Mouse (Mus musculus): ENCODE measurements at regions not wholly inside any gene's neighbourhood (a gene's known extent, or its start where the extent isn't known, plus 50 kb on each side); places are given as distances from the start of the nearest gene placed in this dataset.
"Not testable (repeated sequence)": the region's sequence is repeated elsewhere in the genome, so short reads cannot be mapped to it uniquely, and the experiment has no call there.

DNA sequence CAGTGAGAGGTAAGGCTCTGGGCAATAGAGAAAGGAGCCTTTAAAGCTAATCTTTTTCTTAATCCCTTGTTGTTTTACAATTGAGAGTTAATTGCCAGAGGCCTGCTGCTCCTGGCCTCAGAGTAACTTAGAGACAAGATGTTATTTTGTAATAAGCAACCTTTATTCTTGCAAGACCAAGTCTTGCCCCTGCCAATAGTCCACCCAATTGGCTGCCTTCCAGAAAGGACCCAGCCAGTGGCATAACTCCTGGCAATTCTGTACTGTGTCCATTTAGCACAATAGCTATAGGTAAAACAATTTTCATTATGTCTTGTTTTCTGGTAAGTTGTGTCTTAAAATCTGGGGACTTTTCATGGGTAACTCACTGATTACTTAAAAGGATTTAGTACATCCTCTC is 411.9 kb upstream of the Ccdc54 start:
- no peaks in the 10 kb centered on the region for H3K4me1 ChIP-seq
- H3K36me3 ChIP-seq = no peaks in the 10 kb centered on the region
- no peaks in the 10 kb centered on the region for H3K9me3 ChIP-seq
- no peak overlapping the region for H3K9ac ChIP-seq
- no peaks in the 10 kb centered on the region for H3K27me3 ChIP-seq
- no peak overlapping the region for H3K4me3 ChIP-seq
- no peak for ATAC-seq (ENCODE audit: insufficient number of reproducible peaks, insufficient read depth, low FRiP score, low TSS enrichment)
- H3K27ac ChIP-seq = no peak overlapping the region
- H3K4me2 ChIP-seq (replicated peaks) = no peak overlapping the region

DNA sequence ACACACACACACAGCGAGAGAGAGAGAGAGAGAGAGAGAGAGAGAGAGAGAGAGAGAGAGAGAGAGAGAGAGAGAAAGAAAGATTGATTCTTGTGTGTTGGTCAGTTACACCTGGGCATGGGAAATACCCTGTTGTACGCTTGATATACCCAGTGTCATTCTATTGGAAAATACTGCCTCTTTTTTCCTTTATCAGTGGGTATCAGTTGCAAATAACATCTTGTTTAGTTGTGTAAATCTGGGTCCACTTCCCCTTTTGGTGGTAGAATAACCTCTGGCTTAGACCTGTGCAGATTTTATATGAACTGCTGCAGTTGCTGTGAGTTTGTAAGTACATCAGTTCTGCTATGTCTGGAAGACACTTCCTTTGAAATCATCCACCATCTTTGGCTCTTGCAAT is 373.4 kb upstream of the Ccdc54 start:
- Histone ChIP-seq H3K9me3 (no peaks in the 10 kb centered on the region), H3K4me1 (no peaks in the 10 kb centered on the region), H3K9ac (no peak overlapping the region), H3K27ac (no peak overlapping the region), H3K27me3 (no peaks in the 10 kb centered on the region), H3K4me3 (no peak overlapping the region), H3K36me3 (no peaks in the 10 kb centered on the region), H3K4me2 (replicated peaks) (no peak overlapping the region)
- WGBS = 66% methylated on average over 2 of the region's 2 CpGs
- ATAC-seq (ENCODE audit: insufficient number of reproducible peaks, insufficient read depth, low FRiP score, low TSS enrichment) = no peak

- Histone ChIP-seq H3K4me2 (replicated peaks) (no peak overlapping the region), H3K27me3 (no peaks in the 10 kb centered on the region), H3K4me1 (no peaks in the 10 kb centered on the region), H3K4me3 (no peak overlapping the region), H3K9me3 (no peaks in the 10 kb centered on the region), H3K36me3 (no peaks in the 10 kb centered on the region), H3K9ac (no peak overlapping the region), H3K27ac (no peak overlapping the region)
- no peak for ATAC-seq (ENCODE audit: insufficient number of reproducible peaks, insufficient read depth, low FRiP score, low TSS enrichment)
- 77% methylated on average over 4 of the region's 4 CpGs for WGBS
These were observed 353.1 kb upstream of the Ccdc54 start for GRCm38 (mm10) chr16:50944091-50944490.

DNA sequence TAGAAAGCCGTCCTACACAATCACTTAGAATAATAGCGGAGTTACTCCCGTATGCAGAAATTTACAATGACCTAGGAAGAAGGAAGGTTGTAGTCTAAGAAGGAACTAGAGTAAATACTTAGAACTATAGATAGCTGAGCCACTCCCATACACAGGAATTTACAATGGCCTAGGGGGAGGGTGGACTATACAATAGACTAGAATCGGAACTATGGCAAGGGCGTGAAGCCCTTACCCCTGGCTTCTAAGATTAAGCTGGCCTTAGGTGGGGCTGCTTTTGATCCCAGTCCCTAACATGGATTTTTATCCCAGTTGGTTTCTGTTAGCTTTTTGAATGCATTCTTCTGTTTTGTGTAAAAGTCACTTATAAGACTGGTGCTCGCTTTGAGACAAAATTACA is 352.6 kb upstream of the Ccdc54 start:
- H3K4me1 ChIP-seq = not testable (repeated sequence)

GRCm38 (mm10) chr16:50942291-50942690 is 351.3 kb upstream of the Ccdc54 start:
- Histone ChIP-seq H3K9me3 (no peaks in the 10 kb centered on the region), H3K27me3 (no peaks in the 10 kb centered on the region), H3K4me3 (no peak overlapping the region), H3K36me3 (no peaks in the 10 kb centered on the region), H3K4me2 (replicated peaks) (no peak overlapping the region), H3K27ac (no peak overlapping the region), H3K4me1 (no peaks in the 10 kb centered on the region), H3K9ac (no peak overlapping the region)
- ATAC-seq (ENCODE audit: insufficient number of reproducible peaks, insufficient read depth, low FRiP score, low TSS enrichment) = no peak

More for the DNA sequence above, 352.6 kb upstream of the Ccdc54 start:
- not testable (repeated sequence) for H3K4me2 ChIP-seq (replicated peaks); H3K27me3 ChIP-seq; H3K27ac ChIP-seq; H3K9me3 ChIP-seq; ATAC-seq (ENCODE audit: insufficient number of reproducible peaks, insufficient read depth, low FRiP score, low TSS enrichment); H3K36me3 ChIP-seq; H3K9ac ChIP-seq; H3K4me3 ChIP-seq
- WGBS = 95% methylated on average over 6 of the region's 6 CpGs

DNA sequence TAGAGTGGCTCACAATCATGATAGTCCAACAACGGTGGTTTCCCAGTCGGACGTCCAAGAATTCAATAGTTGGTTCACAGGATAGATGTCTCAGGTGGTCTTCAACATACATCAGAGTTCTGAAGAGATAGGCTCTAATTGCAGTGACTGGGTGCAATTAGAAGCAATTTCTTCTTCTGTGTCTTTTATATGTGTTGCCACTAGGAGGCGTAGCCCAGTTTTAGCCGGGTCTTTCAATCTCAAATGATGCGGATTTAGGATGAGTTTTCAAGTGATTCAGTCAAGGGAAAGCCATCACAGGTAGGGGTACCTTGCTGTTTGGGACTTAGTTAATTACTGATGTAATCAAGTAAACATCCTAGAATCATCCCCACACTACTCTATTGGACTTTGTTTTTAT is 348.4 kb upstream of the Ccdc54 start:
- H3K4me2 ChIP-seq (replicated peaks) = no peak overlapping the region
- H3K36me3 ChIP-seq = no peaks in the 10 kb centered on the region
- ATAC-seq (ENCODE audit: insufficient number of reproducible peaks, insufficient read depth, low FRiP score, low TSS enrichment) = no peak
- no peak overlapping the region for H3K9ac ChIP-seq
- no peaks in the 10 kb centered on the region for H3K27me3 ChIP-seq
- H3K27ac ChIP-seq = no peak overlapping the region
- H3K9me3 ChIP-seq = no peaks in the 10 kb centered on the region
- no peak overlapping the region for H3K4me3 ChIP-seq
- H3K4me1 ChIP-seq = no peaks in the 10 kb centered on the region
- WGBS = 27% methylated on average over 6 of the region's 6 CpGs

DNA sequence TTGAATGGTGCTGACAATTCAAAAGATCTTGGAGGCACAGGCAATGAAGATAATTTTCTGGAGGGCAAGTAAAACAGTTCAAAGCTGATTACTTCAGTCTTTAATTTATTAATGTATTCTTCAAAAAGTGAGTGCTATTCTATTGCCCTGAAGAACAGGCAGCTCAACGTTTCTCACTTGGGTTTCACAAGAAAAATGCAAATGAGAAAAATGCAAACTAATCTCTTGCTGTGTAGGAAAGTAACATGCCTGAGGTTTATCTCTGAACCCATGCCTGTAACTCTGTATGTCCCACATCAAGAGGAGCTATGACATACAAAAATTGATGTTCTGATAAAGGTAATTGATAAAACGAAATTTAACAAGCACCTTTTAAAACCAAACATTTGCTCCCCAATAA is 316.8 kb upstream of the Ccdc54 start:
- H3K9me3 ChIP-seq = no peaks in the 10 kb centered on the region
- no peak overlapping the region for H3K9ac ChIP-seq
- ATAC-seq (ENCODE audit: insufficient number of reproducible peaks, insufficient read depth, low FRiP score, low TSS enrichment) = no peak
- H3K4me2 ChIP-seq (replicated peaks) = no peak overlapping the region
- H3K36me3 ChIP-seq = no peaks in the 10 kb centered on the region
- no peak overlapping the region for H3K4me3 ChIP-seq
- H3K27me3 ChIP-seq = no peaks in the 10 kb centered on the region
- no peak overlapping the region for H3K27ac ChIP-seq
- no peaks in the 10 kb centered on the region for H3K4me1 ChIP-seq
- 41% methylated on average over 2 of the region's 2 CpGs for WGBS

DNA sequence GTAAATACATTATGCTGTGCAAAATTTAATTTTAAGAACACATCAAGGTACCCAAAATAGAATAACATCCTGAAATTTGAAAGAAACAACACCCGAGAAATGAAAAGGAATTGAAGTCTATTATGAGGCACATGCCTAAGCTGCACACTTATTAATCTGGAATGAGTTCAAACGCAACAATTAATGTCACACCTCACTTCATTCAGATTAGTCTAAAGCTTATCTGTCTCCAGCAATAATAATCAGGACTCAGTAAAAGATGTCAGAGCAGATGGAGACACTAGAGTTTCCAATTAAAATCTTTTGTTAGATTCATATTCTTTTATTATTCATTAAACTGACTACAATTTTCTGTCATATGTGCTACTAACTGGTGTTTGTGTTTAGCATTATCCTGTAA is 308.2 kb upstream of the Ccdc54 start:
- Histone ChIP-seq H3K27me3 (no peaks in the 10 kb centered on the region), H3K4me3 (no peak overlapping the region), H3K4me2 (replicated peaks) (no peak overlapping the region), H3K27ac (no peak overlapping the region), H3K9ac (no peak overlapping the region), H3K36me3 (no peaks in the 10 kb centered on the region), H3K4me1 (no peaks in the 10 kb centered on the region), H3K9me3 (no peaks in the 10 kb centered on the region)
- WGBS = 89% methylated on average over 2 of the region's 2 CpGs
- ATAC-seq (ENCODE audit: insufficient number of reproducible peaks, insufficient read depth, low FRiP score, low TSS enrichment) = no peak

GRCm38 (mm10) chr16:50877926-50878325 is 287.0 kb upstream of the Ccdc54 start:
- no peaks in the 10 kb centered on the region for H3K36me3 ChIP-seq
- no peak overlapping the region for H3K9ac ChIP-seq
- no peaks in the 10 kb centered on the region for H3K9me3 ChIP-seq
- ATAC-seq (ENCODE audit: insufficient number of reproducible peaks, insufficient read depth, low FRiP score, low TSS enrichment) = no peak
- no peaks in the 10 kb centered on the region for H3K4me1 ChIP-seq
- H3K4me3 ChIP-seq = no peak overlapping the region
- H3K27ac ChIP-seq = no peak overlapping the region
- WGBS = 60% methylated on average over 3 of the region's 3 CpGs
- no peak overlapping the region for H3K4me2 ChIP-seq (replicated peaks)
- no peaks in the 10 kb centered on the region for H3K27me3 ChIP-seq

DNA sequence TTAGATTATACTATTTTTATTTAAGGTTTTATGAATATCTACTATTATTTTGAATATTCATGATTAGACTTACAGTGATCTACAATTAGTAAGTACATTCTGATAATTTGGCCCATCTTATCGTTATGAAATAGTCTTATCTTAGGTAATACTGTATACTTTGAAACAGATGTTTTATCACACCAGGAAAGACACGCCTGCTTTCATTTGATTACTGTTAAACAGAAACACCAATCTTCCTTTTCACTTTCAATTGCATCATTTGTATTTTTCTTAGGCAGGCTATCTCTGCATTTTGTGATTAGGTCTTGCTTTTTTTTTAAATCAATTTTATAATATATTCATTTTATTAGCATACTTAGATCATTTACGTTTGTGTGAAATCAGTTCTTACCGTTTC is 280.4 kb upstream of the Ccdc54 start:
- WGBS = 81% methylated on average over 4 of the region's 4 CpGs
- Histone ChIP-seq H3K27ac (no peak overlapping the region), H3K4me3 (no peak overlapping the region), H3K36me3 (no peaks in the 10 kb centered on the region), H3K9me3 (no peaks in the 10 kb centered on the region), H3K9ac (no peak overlapping the region), H3K4me1 (no peaks in the 10 kb centered on the region), H3K27me3 (no peaks in the 10 kb centered on the region), H3K4me2 (replicated peaks) (no peak overlapping the region)
- ATAC-seq (ENCODE audit: insufficient number of reproducible peaks, insufficient read depth, low FRiP score, low TSS enrichment) = no peak

GRCm38 (mm10) chr16:50863565-50863964 is 272.6 kb upstream of the Ccdc54 start:
- Histone ChIP-seq H3K27ac (no peak overlapping the region), H3K9ac (no peak overlapping the region), H3K4me3 (no peak overlapping the region), H3K36me3 (no peaks in the 10 kb centered on the region), H3K4me2 (replicated peaks) (no peak overlapping the region), H3K4me1 (no peaks in the 10 kb centered on the region), H3K9me3 (no peaks in the 10 kb centered on the region), H3K27me3 (no peaks in the 10 kb centered on the region)
- 65% methylated on average over 5 of the region's 5 CpGs for WGBS
- ATAC-seq (ENCODE audit: insufficient number of reproducible peaks, insufficient read depth, low FRiP score, low TSS enrichment) = no peak

- Histone ChIP-seq H3K27ac (no peak overlapping the region), H3K4me2 (replicated peaks) (no peak overlapping the region), H3K36me3 (no peaks in the 10 kb centered on the region), H3K27me3 (no peaks in the 10 kb centered on the region), H3K4me1 (no peaks in the 10 kb centered on the region), H3K9ac (no peak overlapping the region), H3K4me3 (no peak overlapping the region), H3K9me3 (no peaks in the 10 kb centered on the region)
- no peak for ATAC-seq (ENCODE audit: insufficient number of reproducible peaks, insufficient read depth, low FRiP score, low TSS enrichment)
- WGBS = 95% methylated on average over 1 of the region's 1 CpGs
These were observed 268.6 kb upstream of the Ccdc54 start for GRCm38 (mm10) chr16:50859513-50859912.

DNA sequence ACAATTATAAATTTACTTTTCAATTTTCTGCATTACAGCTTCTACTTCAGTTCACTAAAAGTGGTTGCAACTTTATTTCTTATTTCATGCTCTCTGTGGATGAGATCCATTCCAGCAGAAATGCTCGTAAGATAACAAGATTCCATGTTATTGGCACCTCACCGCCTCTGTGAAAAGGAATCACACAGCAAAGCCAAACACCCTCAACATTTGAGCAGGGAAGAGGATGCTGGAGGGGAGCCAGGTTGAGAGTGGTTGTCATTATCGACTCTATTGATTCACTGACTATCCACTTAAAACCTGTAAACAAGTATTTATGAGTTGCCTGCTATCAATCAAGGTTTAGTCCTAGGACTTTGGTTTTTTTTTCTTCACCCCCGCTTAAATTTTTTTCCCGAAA is 261.1 kb upstream of the Ccdc54 start:
- 88% methylated on average over 5 of the region's 5 CpGs for WGBS
- no peak overlapping the region for H3K27ac ChIP-seq
- H3K4me2 ChIP-seq (replicated peaks) = no peak overlapping the region
- H3K4me1 ChIP-seq = no peaks in the 10 kb centered on the region
- H3K4me3 ChIP-seq = no peak overlapping the region
- no peak for ATAC-seq (ENCODE audit: insufficient number of reproducible peaks, insufficient read depth, low FRiP score, low TSS enrichment)
- H3K36me3 ChIP-seq = no peaks in the 10 kb centered on the region
- no peaks in the 10 kb centered on the region for H3K27me3 ChIP-seq
- H3K9ac ChIP-seq = no peak overlapping the region
- H3K9me3 ChIP-seq = no peaks in the 10 kb centered on the region
